Mouse (Mus musculus) 3T3-L1 (cell line): ENCODE measurements around the gene Ttc28.

Experiments used
- DNase-seq: peaks from one replicate; pipeline ENCODE4 v3.0.0-alpha.2; 2015; ENCODE audit warnings: low read depth, low spot score

Ttc28 gene

DNA sequence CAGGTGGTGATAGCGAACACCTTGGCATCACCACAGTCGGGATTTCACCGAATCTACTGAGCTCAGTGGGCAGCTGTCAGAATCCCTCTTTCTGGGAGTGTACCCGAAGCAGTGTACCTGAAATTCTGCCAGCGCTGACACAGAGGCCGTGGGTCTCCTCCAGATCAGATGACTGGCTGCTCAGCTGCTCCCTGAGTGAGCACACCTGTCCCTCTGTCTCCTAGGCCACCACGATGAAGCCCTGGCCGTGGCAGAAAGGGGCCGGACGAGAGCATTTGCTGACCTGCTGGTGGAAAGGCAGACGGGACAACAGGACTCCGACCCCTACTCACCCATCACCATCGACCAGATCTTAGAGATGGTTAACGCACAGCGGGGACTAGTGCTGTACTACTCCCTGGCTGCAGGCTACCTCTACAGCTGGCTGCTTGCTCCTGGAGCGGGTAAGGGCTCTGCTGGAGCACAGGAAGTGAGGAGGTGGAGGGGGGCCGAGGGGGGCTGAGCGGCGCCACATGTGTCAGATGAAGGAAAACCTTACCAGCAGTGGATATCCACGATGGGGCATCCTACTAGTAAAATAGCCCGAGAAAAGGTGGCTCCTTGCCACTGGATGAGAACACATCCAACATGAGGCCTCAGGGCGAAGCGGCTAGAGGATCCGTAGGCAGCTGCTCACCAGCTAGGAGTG is 353.6 kb downstream of the Ttc28 start:
- no peak for DNase-seq

GRCm38 (mm10) chr5:111235131-111235530 is 355.5 kb downstream of the Ttc28 start:
- DNase-seq = no peak

GRCm38 (mm10) chr5:111237176-111237636 is 357.6 kb downstream of the Ttc28 start:
- peak; percentile 43 for DNase-seq

DNA sequence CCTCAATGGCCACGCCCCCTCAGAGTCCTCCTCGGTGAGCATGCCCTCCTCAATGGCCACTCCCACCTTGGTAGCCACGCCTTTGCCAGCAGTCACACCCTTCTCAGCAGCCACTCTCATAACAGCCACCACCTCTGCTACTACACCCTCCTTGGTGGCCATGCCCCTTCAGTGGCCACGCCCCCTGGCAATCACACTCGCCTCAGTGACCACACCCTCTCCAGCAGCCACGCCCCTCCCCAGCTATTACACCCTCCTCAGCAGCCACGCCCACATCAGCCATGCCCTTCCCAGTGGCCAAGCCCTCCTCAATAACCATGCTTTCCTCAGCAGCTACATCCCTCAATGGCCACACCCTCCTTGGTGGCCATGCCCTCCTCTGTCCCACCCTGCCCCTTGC is 359.6 kb downstream of the Ttc28 start:
- DNase-seq = no peak

DNA sequence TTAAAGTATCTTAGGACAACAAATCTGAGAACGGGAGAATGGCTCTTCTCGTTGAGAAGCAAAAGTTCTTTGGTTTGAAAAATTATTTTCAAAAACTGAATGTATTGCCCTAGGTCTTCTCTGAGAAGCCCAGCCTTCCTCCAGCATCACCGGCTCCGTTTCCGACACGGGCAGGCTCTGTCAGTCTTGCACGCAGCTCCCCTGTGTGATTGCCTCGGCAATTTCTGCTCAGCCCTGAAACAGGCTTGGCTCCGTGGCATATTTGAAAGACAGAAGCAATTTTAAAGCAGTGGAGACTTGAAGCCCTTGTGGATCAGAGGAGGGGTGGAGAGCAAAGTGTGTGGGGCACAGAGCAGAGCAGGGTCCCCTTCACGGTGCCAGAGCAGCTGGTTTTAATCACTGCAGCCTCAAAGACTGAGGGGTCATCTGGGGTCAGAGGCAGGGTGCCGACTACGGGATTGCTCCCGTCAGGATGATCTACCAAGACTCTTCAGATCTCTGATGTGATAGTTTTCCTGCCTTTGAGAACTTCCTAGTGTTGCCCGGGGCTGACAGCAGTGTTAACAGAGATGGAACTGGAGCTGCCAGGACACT is 363.9 kb downstream of the Ttc28 start:
- DNase-seq = no peak

DNA sequence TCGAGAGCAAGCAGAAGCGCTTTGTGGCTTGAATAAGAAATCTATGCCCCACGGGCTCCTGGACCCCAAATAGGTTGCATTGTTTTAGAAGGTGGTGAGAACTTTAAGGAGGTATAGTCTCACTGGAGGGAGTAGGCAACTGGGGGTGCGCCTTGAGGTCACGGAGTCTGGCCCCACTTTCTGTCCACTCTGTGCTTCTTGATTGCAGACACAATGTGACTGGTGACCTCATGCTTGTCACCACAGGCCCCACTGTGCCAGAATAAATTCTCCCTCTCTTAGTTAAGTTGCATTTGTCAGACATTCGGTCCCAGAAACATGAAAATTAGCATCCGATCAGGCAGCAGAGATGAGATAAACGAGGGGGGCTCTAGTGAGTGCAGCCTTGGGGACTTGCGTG is 364.5 kb downstream of the Ttc28 start:
- no peak for DNase-seq

DNA sequence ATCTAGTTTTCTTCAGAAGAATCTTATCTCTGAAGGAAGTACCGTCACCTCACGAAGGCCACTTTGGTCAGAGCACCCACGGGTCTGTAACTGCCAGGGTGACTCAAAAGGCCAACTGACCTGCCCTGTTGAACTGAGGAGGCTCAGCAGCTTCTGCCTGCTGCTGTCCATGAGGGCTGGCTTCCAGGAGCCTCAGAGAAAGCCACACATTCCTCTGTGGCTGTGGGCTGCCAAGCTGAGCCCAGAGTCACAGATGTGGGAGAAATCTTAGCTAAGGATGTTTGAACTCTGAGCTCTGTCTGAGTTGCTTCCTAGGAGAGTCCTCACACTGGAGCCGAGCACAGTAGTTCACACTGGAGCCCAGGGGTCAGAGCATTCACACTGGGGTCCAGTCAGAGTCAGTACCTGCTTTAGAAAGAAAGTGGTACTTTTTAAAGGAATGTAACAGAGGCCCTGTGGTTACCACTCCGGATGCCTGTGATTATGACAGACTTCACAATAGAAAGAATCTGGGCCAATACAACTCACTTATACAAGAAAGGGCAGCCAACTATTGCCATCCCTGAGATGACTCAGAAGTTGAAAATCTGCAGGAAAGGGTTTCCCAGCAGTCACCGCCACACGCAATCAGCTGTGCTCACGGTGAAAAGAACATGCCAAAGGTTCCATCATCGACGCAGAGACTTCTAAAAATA is 368.1 kb downstream of the Ttc28 start:
- DNase-seq = peak; percentile 97

GRCm38 (mm10) chr5:111252147-111252546 is 372.5 kb downstream of the Ttc28 start:
- DNase-seq = no peak

- no peak for DNase-seq
These were observed 374.8 kb downstream of the Ttc28 start for GRCm38 (mm10) chr5:111254362-111254761.

DNA sequence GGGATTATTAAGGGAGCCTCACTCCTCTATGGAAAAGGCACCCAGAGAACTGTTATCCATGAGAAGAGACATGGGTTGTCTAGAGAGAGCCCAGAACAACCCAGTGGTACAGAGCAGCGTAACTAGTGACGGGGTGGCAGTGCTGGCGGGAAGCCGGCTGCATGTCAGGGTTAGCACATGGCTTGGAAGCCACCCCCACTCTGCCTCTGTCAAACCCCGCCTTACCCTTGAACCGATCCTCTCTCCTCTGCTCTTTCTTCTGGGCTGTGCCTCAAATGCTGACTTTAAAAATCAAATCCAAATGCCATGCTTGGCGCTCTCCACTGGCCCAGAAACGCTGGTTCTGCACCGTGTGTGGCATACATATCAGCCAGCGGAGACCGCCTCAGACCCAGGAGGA is 375.2 kb downstream of the Ttc28 start:
- no peak for DNase-seq

GRCm38 (mm10) chr5:111256181-111256580 is 376.6 kb downstream of the Ttc28 start:
- DNase-seq = no peak

GRCm38 (mm10) chr5:111257127-111257526 is 377.5 kb downstream of the Ttc28 start:
- peak; percentile 81 for DNase-seq

GRCm38 (mm10) chr5:111261162-111261561 is 381.6 kb downstream of the Ttc28 start:
- peak; percentile 52 for DNase-seq

- DNase-seq = no peak
These were observed 382.4 kb downstream of the Ttc28 start for GRCm38 (mm10) chr5:111261733-111262573.

DNA sequence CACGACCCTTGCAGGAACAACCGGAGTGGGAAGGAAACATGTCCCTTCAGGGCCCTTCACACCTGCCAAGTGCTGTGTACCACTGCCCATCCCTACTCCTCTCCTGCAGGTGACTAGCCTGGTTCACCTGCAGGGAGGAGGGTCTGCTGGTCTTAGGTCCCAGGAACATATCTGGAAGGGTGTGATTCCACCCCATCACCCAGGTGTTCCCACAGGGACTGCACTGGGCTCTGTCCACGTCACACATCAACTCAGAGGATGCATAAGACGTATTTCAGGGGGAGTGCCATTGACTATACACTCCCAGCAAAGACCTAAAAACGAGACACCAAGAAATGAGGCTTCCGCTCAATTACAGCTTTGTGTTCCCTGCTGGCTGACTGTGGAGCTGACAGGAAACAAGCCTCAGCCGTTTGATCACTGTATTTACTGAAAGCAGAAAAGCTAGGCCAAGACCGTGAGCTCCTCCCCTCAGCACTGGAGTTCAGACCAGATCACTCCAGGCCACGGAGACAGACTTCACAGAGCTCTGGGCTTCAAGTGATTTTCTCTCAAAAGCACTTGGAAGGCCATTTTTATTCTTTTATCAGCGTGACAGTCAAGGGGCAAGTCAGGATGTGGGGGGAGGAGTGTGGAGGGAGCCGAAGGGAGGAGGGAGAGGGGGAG is 383.1 kb downstream of the Ttc28 start:
- DNase-seq = no peak

- no peak for DNase-seq
These were observed 383.8 kb downstream of the Ttc28 start for GRCm38 (mm10) chr5:111263370-111263769.

DNA sequence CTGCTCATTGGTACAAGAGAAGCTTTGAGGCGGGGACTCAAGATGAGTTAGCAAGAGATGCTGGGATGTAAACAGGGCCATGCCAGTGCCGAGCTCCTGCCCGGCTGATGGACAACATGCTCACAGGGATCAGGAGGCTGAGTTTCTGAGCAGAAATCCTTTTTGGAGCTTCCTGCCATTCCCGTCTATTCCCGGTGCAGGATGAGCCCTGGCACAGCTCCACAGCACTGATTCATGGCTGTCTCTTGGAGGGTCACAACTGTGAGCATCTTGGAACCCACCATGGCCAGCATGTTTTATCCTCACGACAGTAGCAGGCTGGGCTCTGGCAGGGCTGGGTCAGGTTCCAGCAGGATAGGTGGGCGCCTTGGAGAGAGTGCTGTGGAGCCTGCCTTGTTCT is 384.9 kb downstream of the Ttc28 start:
- no peak for DNase-seq

GRCm38 (mm10) chr5:111266658-111267057 is 387.1 kb downstream of the Ttc28 start:
- DNase-seq = no peak

GRCm38 (mm10) chr5:111267100-111267499 is 387.5 kb downstream of the Ttc28 start:
- DNase-seq = no peak

DNA sequence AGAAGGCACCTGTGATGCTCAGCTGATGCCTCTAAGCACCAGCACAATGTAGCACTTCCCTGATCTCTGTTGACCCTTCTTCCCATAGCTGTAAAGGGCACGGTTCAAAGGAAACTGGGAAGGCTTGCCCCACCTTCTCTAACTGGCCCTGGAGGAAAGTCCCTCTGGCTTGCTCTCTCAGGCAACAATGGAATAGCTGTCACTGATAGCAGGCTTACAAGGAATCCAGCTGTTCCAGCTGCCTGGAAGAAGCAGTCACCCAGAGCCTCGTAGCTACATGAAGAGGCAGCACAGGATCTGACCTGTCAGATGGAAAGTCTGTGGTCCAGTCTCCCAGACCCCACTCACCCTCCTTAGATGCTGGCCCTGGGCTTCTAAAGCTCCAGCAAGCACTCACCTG is 389.2 kb downstream of the Ttc28 start:
- no peak for DNase-seq

GRCm38 (mm10) chr5:111269613-111270205 is 390.1 kb downstream of the Ttc28 start:
- DNase-seq = peak; percentile 84
